Mouse (Mus musculus) limb, embryonic 13.5 days (tissue): Measurements from ENCODE around the gene Pax9. TPM values are rescaled to one million over a fixed set of nuclear protein-coding genes. Genes with fewer than 3 reads are reported as not detected.

ENCODE experiments used
- ATAC-seq: fragments of 200-750 bp; cut with Nextera tagmentation; 2 replicates; pipeline ENCODE4 v1.8.0; 2017; ENCODE audit warnings: low read depth, moderate number of reproducible peaks, moderate TSS enrichment; ENCODE audit not compliant: low FRiP score
- H3K27ac ChIP-seq: fragments of 300-500 bp; sonication (generic); 2 replicates; pipeline ENCODE4 v1.5.1; 2015; ENCODE audit warnings: inconsistent platforms, mild to moderate bottlenecking, moderate library complexity
- H3K27me3 ChIP-seq: fragments of 300-500 bp; sonication (generic); 2 replicates; pipeline ENCODE4 v1.6.1; 2015; ENCODE audit warnings: mild to moderate bottlenecking, inconsistent platforms
- H3K36me3 ChIP-seq: fragments of 300-500 bp; sonication (generic); 2 replicates; pipeline ENCODE4 v1.6.1; 2015; ENCODE audit warnings: inconsistent platforms, mild to moderate bottlenecking, moderate library complexity
- H3K4me1 ChIP-seq: fragments of 300-500 bp; sonication (generic); 2 replicates; pipeline ENCODE4 v1.6.1; 2015; ENCODE audit warnings: inconsistent platforms
- H3K4me2 ChIP-seq: fragments of 300-500 bp; sonication (generic); replicated peaks from 2 replicates; pipeline ENCODE4 v1.6.1; 2015; ENCODE audit warnings: inconsistent platforms, mild to moderate bottlenecking, moderate library complexity
- H3K4me3 ChIP-seq: fragments of 300-500 bp; sonication (generic); 2 replicates; pipeline ENCODE4 v1.5.1; 2015; ENCODE audit warnings: moderate library complexity, mild to moderate bottlenecking, inconsistent platforms
- H3K9ac ChIP-seq: fragments of 300-500 bp; sonication (generic); 2 replicates; pipeline ENCODE4 v1.6.1; 2015; ENCODE audit warnings: mild to moderate bottlenecking, inconsistent platforms
- H3K9me3 ChIP-seq: fragments of 300-500 bp; sonication (generic); 2 replicates; pipeline ENCODE4 v1.6.1; 2016; ENCODE audit warnings: inconsistent platforms
- WGBS: fragments of 180-500 bp; shearing (Covaris S2); methylation state at CpG from one replicate; pipeline ENCODE4 v1.1.7; 2015; 5-methylcytosine and 5-hydroxymethylcytosine counted together
- polyA plus RNA-seq: library from polyadenylated mRNA; unstranded; fragments of >200 nt; fragmentation: Nextera tagmentation; extraction: Ambion mirVana; gene quantifications from 2 replicates; pipeline ENCODE4 v1.2.1, GENCODE M21; 2015

Gene Pax9
- polyA plus RNA-seq, 1 experiment from 2014 or later, result 7.2 TPM

DNA sequence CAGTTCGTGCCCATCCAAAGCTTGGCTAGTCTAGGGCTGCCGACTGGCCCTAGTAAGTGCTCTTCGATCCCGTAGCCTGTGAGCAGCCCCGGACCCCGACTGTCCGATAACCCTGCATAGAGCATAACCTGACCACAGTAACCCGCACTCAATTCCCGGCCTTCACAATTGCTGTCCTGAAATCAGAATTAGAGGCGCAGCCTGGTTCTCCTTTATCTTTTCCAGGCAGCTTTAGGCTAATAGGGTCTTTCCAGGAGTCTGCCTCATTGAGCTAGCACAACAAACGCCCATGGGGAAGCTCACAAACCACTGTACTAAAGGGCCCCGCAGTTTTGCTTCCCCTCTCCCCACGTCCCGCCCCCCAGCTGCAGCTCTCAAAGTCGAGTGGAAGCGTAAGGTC is 1.2 kb upstream of the Pax9 start:
- H3K4me3 ChIP-seq, result peak overlapping the region; percentile 41
- 5% methylated on average over 16 of the region's 16 CpGs for WGBS
- H3K27me3 ChIP-seq, result peaks cover 95% of the 10 kb centered on the region
- H3K4me1 ChIP-seq, result peaks cover 37% of the 10 kb centered on the region
- H3K36me3 ChIP-seq, result no peaks in the 10 kb centered on the region
- no peaks in the 10 kb centered on the region for H3K9me3 ChIP-seq
- peak overlapping the region; percentile 62 for H3K4me2 ChIP-seq
- ATAC-seq, result no peak
- H3K9ac ChIP-seq, result 0 out of 2 replicates have a peak overlapping the region, but pooled peaks have one; percentile 4
- no peak overlapping the region for H3K27ac ChIP-seq

DNA sequence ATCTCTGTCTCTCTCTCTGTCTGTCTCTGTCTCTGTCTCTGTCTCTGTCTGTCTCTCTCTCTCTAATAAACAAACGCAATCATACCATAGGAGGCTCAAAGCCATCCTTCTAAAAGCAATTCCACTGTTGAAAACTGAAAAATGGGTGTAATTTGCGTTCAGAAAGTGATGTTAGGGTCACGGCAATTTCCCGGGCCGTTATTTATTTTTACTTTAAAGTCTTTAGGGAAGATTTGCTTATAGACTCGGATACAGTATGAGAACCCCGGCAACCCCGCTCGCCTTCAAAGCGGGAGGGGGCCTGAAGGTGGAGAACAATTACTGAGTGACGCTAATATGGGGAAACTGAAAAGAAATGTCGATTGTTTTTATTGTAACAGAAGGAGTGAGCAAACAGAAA is 566 bp upstream of the Pax9 start:
- WGBS, result 2% methylated on average over 12 of the region's 12 CpGs
- Histone ChIP-seq H3K9ac (peak overlapping the region; percentile 31; the same call in 1 of the 2 replicates), H3K4me3 (peak overlapping the region; percentile 41), H3K4me1 (peaks cover 43% of the 10 kb centered on the region), H3K36me3 (no peaks in the 10 kb centered on the region), H3K27me3 (peaks cover 95% of the 10 kb centered on the region), H3K4me2 (peak overlapping the region; percentile 62), H3K27ac (no peak overlapping the region), H3K9me3 (no peaks in the 10 kb centered on the region)
- ATAC-seq, result no peak

DNA sequence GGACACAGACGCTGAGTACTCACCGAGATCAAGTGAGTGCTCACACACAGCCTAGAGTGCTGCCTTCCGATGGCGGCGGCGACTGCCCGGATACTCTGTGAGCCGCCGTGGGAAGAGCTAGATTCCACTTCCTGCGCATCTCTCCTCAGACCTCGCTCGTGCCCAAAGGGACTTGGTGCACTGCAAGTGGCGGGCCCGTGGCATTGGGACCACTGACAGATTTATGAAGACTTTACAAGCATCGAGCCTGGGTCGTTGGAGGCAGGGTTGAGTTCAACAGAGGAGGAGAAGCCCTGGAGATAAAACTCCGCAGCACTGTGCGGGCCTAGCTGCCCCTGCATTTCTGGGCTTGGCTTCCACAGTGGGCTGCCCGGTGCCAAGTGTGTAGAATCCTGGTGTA is 969 bp downstream of the Pax9 start:
- H3K9ac ChIP-seq, result peak overlapping the region; percentile 51

GRCm38 (mm10) chr12:56693411-56694098 is 2.0 kb downstream of the Pax9 start:
- ATAC-seq, result no peak
- Histone ChIP-seq H3K36me3 (no peaks in the 10 kb centered on the region), H3K27me3 (peaks cover 98% of the 10 kb centered on the region), H3K9ac (no peak overlapping the region), H3K4me3 (no peak overlapping the region; the same call in 1 of the 2 replicates), H3K9me3 (no peaks in the 10 kb centered on the region), H3K4me2 (peak overlapping the region; percentile 62), H3K4me1 (peaks cover 61% of the 10 kb centered on the region), H3K27ac (no peak overlapping the region)
- WGBS, result 9% methylated on average over 14 of the region's 14 CpGs

More for the DNA sequence above, 969 bp downstream of the Pax9 start:
- Histone ChIP-seq H3K4me1 (peaks cover 58% of the 10 kb centered on the region), H3K9me3 (no peaks in the 10 kb centered on the region), H3K27me3 (peaks cover 98% of the 10 kb centered on the region), H3K27ac (peak overlapping the region; percentile 22; the same call in 1 of the 2 replicates), H3K4me3 (peak overlapping the region; percentile 41), H3K36me3 (no peaks in the 10 kb centered on the region), H3K4me2 (peak overlapping the region; percentile 62)
- 5% methylated on average over 19 of the region's 19 CpGs for WGBS
- ATAC-seq, result no peak

- no peak overlapping the region for H3K9ac ChIP-seq
- no peaks in the 10 kb centered on the region for H3K9me3 ChIP-seq
- peak overlapping the region; percentile 68 for H3K4me2 ChIP-seq
- no peaks in the 10 kb centered on the region for H3K36me3 ChIP-seq
- WGBS, result 3% methylated on average over 14 of the region's 14 CpGs
- ATAC-seq, result no peak
- peak overlapping the region; percentile 47; the same call in 1 of the 2 replicates for H3K4me3 ChIP-seq
- H3K27me3 ChIP-seq, result peaks cover 96% of the 10 kb centered on the region
- H3K4me1 ChIP-seq, result peaks cover 56% of the 10 kb centered on the region
- H3K27ac ChIP-seq, result no peak overlapping the region
Measured at GRCm38 (mm10) chr12:56694361-56694760, 2.8 kb downstream of the Pax9 start.

- no peak overlapping the region for H3K27ac ChIP-seq
- H3K4me2 ChIP-seq, result peak overlapping the region; percentile 68
- H3K9me3 ChIP-seq, result no peaks in the 10 kb centered on the region
- no peaks in the 10 kb centered on the region for H3K36me3 ChIP-seq
- H3K9ac ChIP-seq, result no peak overlapping the region
- peaks cover 53% of the 10 kb centered on the region for H3K4me1 ChIP-seq
- H3K27me3 ChIP-seq, result peaks cover 96% of the 10 kb centered on the region
- H3K4me3 ChIP-seq, result peak overlapping the region; percentile 47
- ATAC-seq, result no peak
- 1% methylated on average over 11 of the region's 11 CpGs for WGBS
Measured at GRCm38 (mm10) chr12:56694936-56695335, 3.4 kb downstream of the Pax9 start.

GRCm38 (mm10) chr12:56695358-56696173 is 4.0 kb downstream of the Pax9 start:
- ATAC-seq, result peak; percentile 96
- H3K9ac ChIP-seq, result peak overlapping the region; percentile 65
- H3K9me3 ChIP-seq, result no peaks in the 10 kb centered on the region
- WGBS, result under 1% methylated on average over 41 of the region's 41 CpGs
- H3K27me3 ChIP-seq, result peaks cover 96% of the 10 kb centered on the region
- H3K4me1 ChIP-seq, result peaks cover 53% of the 10 kb centered on the region
- H3K4me2 ChIP-seq, result peak overlapping the region; percentile 68
- peak overlapping the region; percentile 47 for H3K4me3 ChIP-seq
- no peaks in the 10 kb centered on the region for H3K36me3 ChIP-seq
- H3K27ac ChIP-seq, result peak overlapping the region; percentile 55; the same call in 1 of the 2 replicates

DNA sequence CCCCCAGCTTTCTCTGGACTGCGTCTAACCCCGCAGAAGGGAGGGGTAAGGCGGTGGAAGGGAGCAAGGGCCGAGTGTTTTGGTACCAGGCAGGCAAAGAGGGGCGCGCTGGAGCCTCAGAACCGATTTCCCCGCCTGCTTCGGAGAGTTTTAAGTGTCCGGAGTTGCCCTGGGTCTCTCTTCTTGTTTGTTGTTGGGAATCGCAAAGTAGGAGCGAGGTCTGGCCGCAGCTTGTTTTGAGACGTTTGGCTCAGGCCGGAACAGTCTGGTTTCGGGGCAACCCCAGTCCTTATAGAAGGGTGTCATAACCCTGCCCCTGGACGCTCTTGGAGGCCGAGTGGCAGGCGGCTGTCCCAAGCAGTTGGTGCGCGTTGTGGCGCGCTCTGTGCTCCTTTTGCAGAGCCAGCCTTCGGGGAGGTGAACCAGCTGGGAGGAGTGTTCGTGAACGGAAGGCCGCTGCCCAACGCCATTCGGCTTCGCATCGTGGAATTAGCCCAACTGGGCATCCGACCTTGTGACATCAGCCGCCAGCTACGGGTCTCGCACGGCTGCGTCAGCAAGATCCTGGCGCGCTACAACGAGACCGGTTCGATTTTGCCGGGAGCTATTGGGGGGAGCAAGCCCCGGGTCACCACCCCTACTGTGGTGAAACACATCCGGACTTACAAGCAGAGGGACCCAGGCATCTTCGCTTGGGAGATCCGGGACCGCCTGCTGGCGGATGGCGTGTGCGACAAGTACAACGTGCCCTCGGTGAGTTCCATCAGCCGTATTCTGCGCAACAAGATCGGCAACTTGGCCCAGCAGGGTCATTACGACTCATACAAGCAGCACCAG is 4.8 kb downstream of the Pax9 start:
- Histone ChIP-seq H3K27me3 (peaks cover 94% of the 10 kb centered on the region), H3K4me3 (peak overlapping the region; percentile 47), H3K4me1 (peaks cover 46% of the 10 kb centered on the region), H3K36me3 (no peaks in the 10 kb centered on the region), H3K9ac (peak overlapping the region; percentile 65), H3K27ac (peak overlapping the region; percentile 69; the same call in 1 of the 2 replicates), H3K9me3 (no peaks in the 10 kb centered on the region), H3K4me2 (peak overlapping the region; percentile 68)
- under 1% methylated on average over 57 of the region's 57 CpGs for WGBS
- no peak for ATAC-seq

- peaks cover 90% of the 10 kb centered on the region for H3K27me3 ChIP-seq
- peaks cover 41% of the 10 kb centered on the region for H3K4me1 ChIP-seq
- H3K9me3 ChIP-seq, result no peaks in the 10 kb centered on the region
- ATAC-seq, result peak; percentile 18; the same call in 1 of the 2 replicates
- H3K36me3 ChIP-seq, result no peaks in the 10 kb centered on the region
- H3K9ac ChIP-seq, result peak overlapping the region; percentile 65
- WGBS, result under 1% methylated on average over 36 of the region's 36 CpGs
- peak overlapping the region; percentile 68 for H3K4me2 ChIP-seq
- H3K27ac ChIP-seq, result peak overlapping the region; percentile 69
- H3K4me3 ChIP-seq, result peak overlapping the region; percentile 47
Measured at GRCm38 (mm10) chr12:56697011-56697740, 5.6 kb downstream of the Pax9 start.

- H3K27ac ChIP-seq, result no peak overlapping the region
- H3K36me3 ChIP-seq, result no peaks in the 10 kb centered on the region
- peaks cover 90% of the 10 kb centered on the region for H3K27me3 ChIP-seq
- peak overlapping the region; percentile 65 for H3K9ac ChIP-seq
- 2% methylated on average over 12 of the region's 12 CpGs for WGBS
- H3K4me1 ChIP-seq, result peaks cover 41% of the 10 kb centered on the region
- no peaks in the 10 kb centered on the region for H3K9me3 ChIP-seq
- peak overlapping the region; percentile 47 for H3K4me3 ChIP-seq
- no peak for ATAC-seq
- peak overlapping the region; percentile 68 for H3K4me2 ChIP-seq
Measured at GRCm38 (mm10) chr12:56697785-56698184, 6.2 kb downstream of the Pax9 start.
